Mouse (Mus musculus) mouse trophoblast stem cell (cell line): Measurements from ENCODE around the gene Gm9745.
"Not testable (repeated sequence)": the region's sequence is repeated elsewhere in the genome, so short reads cannot be mapped to it uniquely, and the experiment has no call there.

Source experiments
- in situ Hi-C, 2 experiments: fragments of 300-500 bp; cut with MseI, MboI; formaldehyde crosslinking; loops; 2 replicates in 1 of 2; 3 replicates in 1 of 2; pipeline ENCODE4 v1.15.1; 2025

The Gm9745 gene

DNA sequence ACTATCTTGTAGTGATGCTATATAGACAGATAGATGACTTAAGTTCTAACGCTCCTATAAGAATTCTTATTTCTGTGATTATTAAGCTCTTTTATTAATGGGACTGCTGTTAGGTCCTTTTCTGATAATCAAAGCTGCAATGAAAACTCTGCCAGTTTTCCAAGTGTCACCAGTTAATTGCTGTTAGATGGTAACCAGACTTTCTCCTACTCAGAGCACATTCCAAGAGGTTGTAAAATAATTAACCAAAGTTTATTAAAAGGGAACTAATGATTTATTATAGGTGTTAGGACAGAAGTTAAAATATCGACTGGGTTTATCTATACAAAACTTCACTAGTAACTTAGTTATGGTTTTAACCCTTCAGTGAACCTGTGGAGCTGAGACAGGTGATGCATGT is 42.0 kb downstream of the Gm9745 start:
- in situ Hi-C loops, result not testable (repeated sequence)
